Mouse (Mus musculus) testis, adult 2 months (tissue): ENCODE results near the gene Banf2.

Experiments
- CTCF ChIP-seq: fragments of 200-500 bp; IDR thresholded peaks from 2 replicates; pipeline ENCODE4 v1.5.1; 2012; ENCODE audit warnings: low read depth, mild to moderate bottlenecking, inconsistent platforms, low read length, moderate library complexity; ENCODE audit not compliant: control insufficient read depth, insufficient read depth, insufficient replicate concordance
- POLR2A ChIP-seq: fragments of 200-500 bp; IDR thresholded peaks from 2 replicates; pipeline ENCODE4 v1.6.1; 2012; ENCODE audit warnings: low read depth, mild to moderate bottlenecking, inconsistent platforms, low read length, moderate library complexity; ENCODE audit not compliant: control insufficient read depth

GRCm38 (mm10) chr2:144107374-144107773 lies 74.5 kb downstream of the Banf2 start:
- TF ChIP-seq POLR2A = no peak
- TF ChIP-seq CTCF = no peak
